Mouse (Mus musculus): Measurements from ENCODE around the gene Srpk1.

- peak; percentile 93 for TF ChIP-seq CTCF (IDR thresholded peaks at IDR 0.05)
- no peak for TF ChIP-seq EP300 (IDR thresholded peaks at IDR 0.05)
These were observed 69.3 kb downstream of the Srpk1 start for GRCm38 (mm10) chr17:28553040-28553793.
